Mouse (Mus musculus): ENCODE data around the gene Chrnb1.

The Chrnb1 gene

GRCm38 (mm10) chr11:69767625-69767909 is 28.2 kb downstream of the Chrnb1 start:
- no peak for DNase-seq

GRCm38 (mm10) chr11:69766872-69767624 is 28.7 kb downstream of the Chrnb1 start:
- DNase-seq = peak in 1 of 2 experiments; percentile 43

GRCm38 (mm10) chr11:69766126-69766609 is 29.6 kb downstream of the Chrnb1 start:
- DNase-seq = peak; percentile 75 to 76

- DNase-seq = peak; percentile 50 to 71
These were observed 30.3 kb downstream of the Chrnb1 start, which contains the start of gene Zbtb4 for GRCm38 (mm10) chr11:69765221-69766125. Zbtb4 (plus strand) TSS chr11:69765912.

- DNase-seq = no peak
These were observed 32.2 kb downstream of the Chrnb1 start for GRCm38 (mm10) chr11:69763551-69763950.

GRCm38 (mm10) chr11:69761868-69762267 is 33.9 kb downstream of the Chrnb1 start, which contains the start of gene Slc35g3:
Slc35g3 (minus strand) TSS chr11:69761968.
- DNase-seq = no peak

DNA sequence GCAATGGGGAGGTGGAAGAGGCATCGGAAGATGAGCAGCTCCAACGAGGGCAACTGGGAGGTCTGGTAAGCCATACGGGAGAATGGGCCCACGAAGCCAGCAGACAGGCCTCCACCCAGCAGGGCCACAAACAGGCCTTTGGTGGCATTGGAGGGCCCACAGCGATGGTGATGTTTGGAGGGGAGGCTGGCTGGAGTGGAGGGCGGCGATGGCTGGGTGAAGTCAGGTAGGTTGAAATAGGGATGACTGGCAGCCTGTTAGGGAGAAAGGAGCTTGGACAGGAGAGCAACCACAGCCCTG is 34.9 kb downstream of the Chrnb1 start:
- no peak for DNase-seq

DNA sequence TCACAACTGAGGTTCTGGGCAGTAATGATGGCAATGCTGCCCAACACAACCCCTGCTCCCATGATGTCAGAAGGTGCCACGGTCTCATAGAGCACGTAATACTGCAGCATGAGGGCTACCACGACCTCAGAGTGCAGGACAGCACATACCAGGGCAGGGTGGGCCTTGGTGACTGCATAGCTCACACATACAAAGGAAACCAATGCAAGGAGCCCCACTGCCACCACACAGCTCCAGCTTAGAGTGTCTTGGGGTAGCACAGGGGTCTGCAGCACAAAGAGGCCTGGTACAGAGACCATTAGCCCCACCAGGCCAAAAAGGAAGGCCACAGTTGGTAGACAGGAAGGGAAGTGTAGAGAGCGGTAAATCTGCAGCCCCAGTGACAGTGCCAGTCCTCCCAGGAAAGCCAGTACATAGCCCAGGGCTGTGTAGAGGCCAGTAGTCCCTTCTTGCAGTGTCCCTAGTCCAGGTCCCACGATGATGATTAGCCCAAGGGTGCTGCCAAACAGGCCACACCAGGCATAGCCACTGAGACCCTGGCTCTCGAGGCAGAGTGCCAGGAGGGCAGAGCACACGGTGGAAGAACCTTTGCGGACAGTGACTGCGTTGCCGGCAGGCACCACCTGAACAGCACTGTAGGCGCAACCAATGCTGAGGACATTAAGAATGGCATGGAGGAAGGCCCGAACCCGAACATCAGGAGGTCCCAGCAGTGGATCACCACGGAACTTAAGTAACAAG is 35.4 kb downstream of the Chrnb1 start:
- peak in 1 of 2 experiments; percentile 37 for DNase-seq

DNA sequence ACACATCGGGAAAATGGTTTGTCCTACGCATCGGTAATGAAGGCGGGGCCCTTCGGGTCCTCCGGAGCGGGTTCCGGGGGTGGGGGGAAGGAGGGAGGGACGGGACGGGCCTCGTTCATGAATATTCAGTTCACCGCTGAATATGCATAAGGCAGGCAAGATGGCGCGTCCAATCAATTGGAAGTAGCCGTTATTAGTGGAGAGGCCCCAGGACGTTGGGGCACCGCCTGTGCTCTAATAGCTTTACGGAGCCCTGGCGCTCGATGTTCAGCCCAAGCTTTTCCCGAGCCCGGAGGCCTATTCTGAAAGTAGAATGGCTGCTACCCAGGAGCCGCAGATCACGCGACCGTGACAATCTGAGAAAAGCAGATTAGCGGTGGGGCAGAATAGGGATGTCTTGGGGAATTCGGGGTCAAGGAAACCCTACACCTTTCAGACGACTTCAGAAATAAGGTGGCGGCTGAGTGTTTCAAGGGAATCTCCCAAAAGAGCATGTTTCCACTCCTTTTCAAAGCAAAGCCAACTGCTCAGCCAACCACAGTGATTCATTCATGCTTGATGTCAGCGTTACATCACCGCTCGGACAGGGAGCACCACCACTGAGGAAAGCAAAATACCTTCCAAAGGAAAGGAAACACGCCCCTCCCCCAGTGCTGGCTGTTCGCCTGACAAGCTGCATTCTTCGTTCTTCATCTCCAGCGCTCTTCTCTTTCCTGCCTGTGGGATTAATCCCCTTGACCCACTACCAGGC is 36.6 kb downstream of the Chrnb1 start:
- DNase-seq = peak; percentile 90 to 93

DNA sequence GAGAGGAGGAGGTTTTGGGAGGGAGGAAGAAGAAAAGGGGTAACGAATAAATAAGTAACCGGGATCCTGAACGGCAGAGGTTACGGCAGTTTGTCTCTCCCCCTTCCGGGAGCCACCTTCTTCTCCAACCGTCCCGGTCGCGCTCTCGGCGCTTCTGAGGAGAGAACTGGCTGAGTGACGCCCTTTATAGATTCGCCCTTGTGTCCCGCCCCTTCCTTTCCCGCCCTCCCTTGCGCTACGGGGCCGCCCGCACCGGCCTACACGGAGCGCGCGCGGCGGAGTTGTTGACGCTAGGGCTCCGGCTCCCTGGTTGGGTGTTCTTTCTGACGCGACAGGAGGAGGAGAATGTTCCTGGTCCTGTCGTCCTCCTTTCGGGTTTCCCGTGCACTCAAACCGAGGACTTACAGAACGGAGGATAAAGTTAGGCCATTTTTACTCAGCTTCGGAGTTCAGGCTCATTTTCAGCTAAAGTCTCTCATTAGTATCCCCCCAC is 37.2 kb downstream of the Chrnb1 start, which contains the start of gene Polr2a:
Gene Polr2a (minus strand): TSS at position 160 of the 493 bp plus-strand sequence.
- DNase-seq = peak; percentile 95 to 98

DNA sequence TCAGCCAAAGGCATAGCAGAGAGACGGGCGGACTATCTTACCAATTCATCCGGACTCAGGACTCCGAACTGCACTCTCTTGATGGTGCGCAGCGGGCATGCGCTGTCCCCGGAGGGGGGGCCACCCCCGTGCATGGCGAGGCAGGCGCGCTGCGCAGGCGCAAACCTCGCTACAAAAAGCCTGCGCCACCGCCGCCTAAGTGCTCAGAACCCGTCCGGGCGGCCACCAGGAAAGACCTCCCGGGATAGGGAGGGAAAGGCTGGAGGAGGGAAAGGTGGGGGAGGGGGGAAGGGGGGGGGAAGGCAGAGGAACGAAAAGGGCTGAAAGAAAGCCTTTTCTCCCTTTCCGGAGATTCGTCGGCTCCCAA is 37.7 kb downstream of the Chrnb1 start:
- peak; percentile 96 to 99 for DNase-seq

- no peak for DNase-seq
These were observed 38.2 kb downstream of the Chrnb1 start for GRCm38 (mm10) chr11:69757303-69758089.

DNA sequence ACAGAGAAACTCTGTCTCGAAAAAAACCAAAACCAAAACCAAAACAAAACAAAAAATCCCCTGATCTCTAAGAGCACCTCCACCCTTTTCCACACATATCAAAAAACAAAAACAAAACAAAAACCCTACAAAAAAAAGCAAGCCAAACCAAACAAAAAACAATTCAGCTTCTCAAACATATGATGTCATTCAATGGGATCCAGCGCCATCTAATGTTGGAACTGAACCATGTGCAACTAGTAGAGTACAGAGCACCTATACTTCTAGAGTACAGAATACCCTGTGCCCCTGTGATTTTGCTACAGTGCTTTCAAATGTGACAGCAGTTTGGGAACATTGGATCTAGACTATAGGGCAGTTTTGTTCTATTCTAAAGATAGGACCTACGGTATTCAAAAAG is 41.0 kb downstream of the Chrnb1 start:
- DNase-seq = peak; percentile 56 to 70

- no peak for DNase-seq
These were observed 41.5 kb downstream of the Chrnb1 start for GRCm38 (mm10) chr11:69754233-69754632.

DNA sequence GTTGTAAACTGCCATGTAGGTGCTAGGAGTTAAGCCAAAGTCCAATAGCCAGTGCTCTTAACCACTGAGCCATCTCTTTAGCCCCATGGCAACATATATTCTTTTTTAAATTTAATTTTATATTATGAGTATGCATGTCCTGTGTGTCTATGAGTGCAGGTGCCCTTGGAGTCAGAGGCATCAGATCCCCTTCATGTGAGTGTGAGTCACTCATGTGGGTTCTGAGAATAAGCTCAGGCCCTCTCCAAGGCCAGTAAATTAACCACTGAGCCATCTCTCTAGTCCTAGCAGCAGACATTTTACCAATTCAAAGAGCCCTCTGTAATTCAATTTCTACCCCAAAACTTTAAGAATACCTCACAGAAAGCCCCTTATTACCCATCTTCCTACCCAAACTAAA is 43.1 kb downstream of the Chrnb1 start:
- DNase-seq = no peak

DNA sequence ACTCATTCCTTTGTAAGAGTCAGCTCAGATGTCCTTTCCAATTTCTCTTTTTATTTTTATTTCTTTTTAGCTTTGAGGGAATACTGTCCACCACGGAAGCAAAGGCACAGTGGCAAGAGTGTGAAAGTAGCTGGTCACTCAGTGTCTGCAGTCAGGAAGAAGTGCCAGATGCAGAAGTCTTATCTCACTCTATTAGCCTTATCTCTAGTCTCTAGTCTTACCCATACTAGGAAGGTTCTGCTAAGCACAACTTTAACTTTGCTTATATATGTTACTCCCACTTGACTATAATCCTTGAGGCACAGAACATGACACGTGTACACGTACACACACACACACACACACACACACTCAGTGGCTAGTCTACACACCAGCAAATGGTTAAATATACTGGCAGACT is 44.1 kb downstream of the Chrnb1 start:
- no peak for DNase-seq

Data from cerebellum, adult 18-20 months (tissue).